Mouse (Mus musculus) intestine, embryonic 16.5 days (tissue): ENCODE data around the gene Hoxa2. TPM values are rescaled to one million over a fixed set of nuclear protein-coding genes. Genes with fewer than 3 reads are reported as not detected.
A peak's percentile ranks its signal among the peaks of the same experiment; 100 is the strongest.

Experiments
- ATAC-seq: fragments of 200-750 bp; cut with Nextera tagmentation; 2 replicates; pipeline ENCODE4 v1.8.0; 2017; ENCODE audit warnings: moderate TSS enrichment, moderate library complexity
- H3K27ac ChIP-seq: fragments of 300-500 bp; sonication (generic); 2 replicates; pipeline ENCODE4 v1.5.1; 2014; ENCODE audit warnings: mild to moderate bottlenecking, low read length
- H3K27me3 ChIP-seq: fragments of 300-500 bp; sonication (generic); replicated peaks from 2 replicates; pipeline ENCODE4 v1.6.1; 2014; ENCODE audit warnings: low read length, control low read depth, mixed read lengths; ENCODE audit not compliant: control insufficient read depth, insufficient read depth
- H3K36me3 ChIP-seq: fragments of 300-500 bp; sonication (generic); 2 replicates; pipeline ENCODE4 v1.6.1; 2014; ENCODE audit warnings: low read length, control low read depth; ENCODE audit not compliant: control insufficient read depth, insufficient read depth
- H3K4me1 ChIP-seq: fragments of 300-500 bp; sonication (generic); 2 replicates; pipeline ENCODE4 v1.6.1; 2014; ENCODE audit warnings: low read length, control low read depth, mixed read lengths; ENCODE audit not compliant: control insufficient read depth, insufficient read depth
- H3K4me2 ChIP-seq: fragments of 300-500 bp; sonication (generic); 2 replicates; pipeline ENCODE4 v1.6.1; 2014; ENCODE audit warnings: low read depth, low read length, control low read depth
- H3K4me3 ChIP-seq: fragments of 300-500 bp; sonication (generic); 2 replicates; pipeline ENCODE4 v1.5.1; 2014; ENCODE audit warnings: mild to moderate bottlenecking, low read length
- H3K9ac ChIP-seq: fragments of 300-500 bp; sonication (generic); 2 replicates; pipeline ENCODE4 v1.6.1; 2014; ENCODE audit warnings: low read depth, low read length
- H3K9me3 ChIP-seq: fragments of 300-500 bp; sonication (generic); 2 replicates; pipeline ENCODE4 v1.6.1; 2016; ENCODE audit warnings: low read length, control low read depth; ENCODE audit not compliant: control insufficient read depth
- WGBS: fragments of 180-500 bp; shearing (Covaris S2); extraction: QIAGEN DNeasy Blood & Tissue Kit; methylation state at CpG from one replicate; pipeline ENCODE4 v1.1.7; 2014; 5-methylcytosine and 5-hydroxymethylcytosine counted together
- polyA plus RNA-seq: library from polyadenylated mRNA; unstranded; fragments of >200 nt; fragmentation: Nextera tagmentation; extraction: Ambion mirVana; gene quantifications from 2 replicates; pipeline ENCODE4 v1.2.1, GENCODE M21; 2015

Gene Hoxa2
- polyA plus RNA-seq, 1 experiment from 2014 or later = 5.1 TPM

GRCm38 (mm10) chr6:52162093-52162380 lies 2.6 kb downstream of the Hoxa2 start:
- Histone ChIP-seq H3K4me2 (peak overlapping the region; percentile 32; the same call in 1 of the 2 replicates), H3K9me3 (no peaks in the 10 kb centered on the region), H3K9ac (peak overlapping the region; percentile 23; the same call in 1 of the 2 replicates), H3K4me3 (peak overlapping the region; percentile 9; the same call in 1 of the 2 replicates), H3K27me3 (peaks cover 14% of the 10 kb centered on the region), H3K4me1 (peaks cover 23% of the 10 kb centered on the region), H3K36me3 (no peaks in the 10 kb centered on the region), H3K27ac (no peak overlapping the region)
- 51% methylated on average over 1 of the region's 1 CpGs for WGBS
- ATAC-seq = no peak

- H3K36me3 ChIP-seq = no peaks in the 10 kb centered on the region
- peak overlapping the region; percentile 79 for H3K4me3 ChIP-seq
- no peak for ATAC-seq
- 25% methylated on average over 8 of the region's 8 CpGs for WGBS
- no peaks in the 10 kb centered on the region for H3K9me3 ChIP-seq
- peaks cover 20% of the 10 kb centered on the region for H3K27me3 ChIP-seq
- peak overlapping the region; percentile 93 for H3K27ac ChIP-seq
- H3K4me1 ChIP-seq = peaks cover 23% of the 10 kb centered on the region
- H3K4me2 ChIP-seq = peak overlapping the region; percentile 93
- H3K9ac ChIP-seq = peak overlapping the region; percentile 69
These were observed 3.1 kb downstream of the Hoxa2 start for GRCm38 (mm10) chr6:52161336-52162092.

DNA sequence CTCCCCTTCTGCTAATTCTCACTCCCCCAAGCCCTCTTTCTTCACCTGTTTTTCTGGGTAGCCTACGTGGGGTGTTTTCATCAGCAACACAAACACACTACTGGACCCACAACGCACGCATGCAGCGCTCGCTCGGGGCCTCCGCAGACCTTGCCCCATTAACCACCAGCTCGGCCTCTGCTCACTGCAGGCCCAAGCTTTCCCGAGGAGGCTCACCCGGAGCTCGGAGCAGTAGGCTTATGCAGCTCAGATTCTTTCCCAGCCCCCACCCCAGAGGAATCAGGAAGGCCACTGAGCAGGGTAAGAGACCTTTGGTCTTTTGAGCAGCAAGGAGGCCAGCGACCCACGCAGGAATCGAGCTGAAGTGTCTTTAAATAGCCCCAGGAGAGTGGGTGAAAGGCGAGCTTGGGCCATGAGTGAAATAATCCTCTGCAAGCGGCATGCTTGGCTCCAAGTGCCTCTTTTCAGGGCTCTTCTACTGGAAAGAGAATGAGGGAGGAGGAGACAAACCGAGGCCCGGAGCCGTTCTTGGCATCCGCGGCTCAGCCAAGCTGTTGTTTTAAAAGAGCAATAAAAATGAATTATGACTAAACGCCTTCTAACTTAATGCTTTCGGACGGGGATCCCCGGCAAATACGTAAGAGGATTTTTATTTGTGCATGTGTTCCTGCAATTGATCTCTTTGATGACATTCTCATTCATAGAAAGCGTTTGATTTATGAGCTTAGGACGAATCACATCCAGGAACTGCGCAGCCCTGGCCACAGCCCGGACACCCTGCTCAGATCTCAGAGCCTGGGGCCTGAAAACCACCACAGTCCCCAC lies 3.9 kb downstream of the Hoxa2 start:
- H3K4me3 ChIP-seq = peak overlapping the region; percentile 79
- H3K36me3 ChIP-seq = no peaks in the 10 kb centered on the region
- no peaks in the 10 kb centered on the region for H3K9me3 ChIP-seq
- H3K27ac ChIP-seq = peak overlapping the region; percentile 93
- peaks cover 23% of the 10 kb centered on the region for H3K4me1 ChIP-seq
- WGBS = 4% methylated on average over 30 of the region's 30 CpGs
- peaks cover 24% of the 10 kb centered on the region for H3K27me3 ChIP-seq
- H3K9ac ChIP-seq = peak overlapping the region; percentile 69
- peak overlapping the region; percentile 93 for H3K4me2 ChIP-seq
- ATAC-seq = peak; percentile 38

DNA sequence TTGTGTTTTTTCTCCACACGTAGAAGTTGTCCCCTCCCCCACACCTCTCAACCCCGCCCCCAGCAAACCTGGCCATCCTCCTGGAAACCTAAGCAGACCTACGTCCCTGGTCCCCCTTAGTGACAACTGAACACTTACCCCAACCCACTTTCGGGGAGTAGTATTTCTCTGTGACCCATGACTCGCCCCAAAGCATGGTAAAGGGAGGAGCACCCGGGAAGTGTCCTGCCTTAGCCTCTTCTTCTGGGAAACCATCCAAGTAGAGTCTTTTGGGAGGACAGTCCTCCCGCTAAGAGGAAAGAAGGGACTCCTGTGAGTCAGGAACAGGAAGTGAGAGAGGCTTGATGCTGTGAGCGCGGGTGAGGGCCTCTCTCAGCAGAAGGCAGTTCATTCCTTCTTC lies 4.7 kb downstream of the Hoxa2 start:
- 25% methylated on average over 8 of the region's 9 CpGs for WGBS
- ATAC-seq = peak; percentile 12; the same call in 1 of the 2 replicates
- peaks cover 24% of the 10 kb centered on the region for H3K27me3 ChIP-seq
- peak overlapping the region; percentile 93 for H3K27ac ChIP-seq
- peak overlapping the region; percentile 79 for H3K4me3 ChIP-seq
- no peaks in the 10 kb centered on the region for H3K9me3 ChIP-seq
- peak overlapping the region; percentile 93 for H3K4me2 ChIP-seq
- H3K9ac ChIP-seq = peak overlapping the region; percentile 69
- peaks cover 23% of the 10 kb centered on the region for H3K4me1 ChIP-seq
- H3K36me3 ChIP-seq = no peaks in the 10 kb centered on the region

DNA sequence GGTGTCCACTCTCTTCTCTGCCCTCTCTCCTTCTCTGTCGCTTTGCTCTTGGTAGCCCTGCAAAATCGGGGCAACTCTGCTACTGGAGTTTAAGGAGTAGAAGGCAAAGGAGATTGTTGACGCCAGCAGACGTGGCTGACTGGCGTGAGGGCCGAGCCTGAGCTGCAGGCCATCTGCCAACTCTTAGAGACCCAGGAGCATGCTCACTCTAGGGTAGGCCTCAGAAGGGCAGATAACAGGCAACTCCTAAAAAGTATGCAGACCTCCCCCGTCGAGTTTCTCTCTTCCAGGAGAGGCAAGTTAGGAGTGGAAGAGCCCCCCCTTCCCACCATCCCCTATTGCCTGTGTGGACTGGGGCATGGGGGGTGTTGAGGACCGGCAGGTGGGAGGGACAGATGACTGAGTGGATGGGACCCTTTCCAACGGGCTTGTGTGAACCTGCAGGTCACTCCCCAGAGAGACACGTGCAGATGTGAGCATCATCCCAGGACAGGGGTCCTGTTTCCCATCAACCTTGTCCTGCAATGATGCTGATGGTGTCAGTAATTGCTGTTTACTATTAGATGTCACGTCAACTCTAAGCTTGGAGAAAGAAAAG lies 5.4 kb downstream of the Hoxa2 start:
- H3K36me3 ChIP-seq = no peaks in the 10 kb centered on the region
- H3K4me2 ChIP-seq = peak overlapping the region; percentile 93
- ATAC-seq = peak; percentile 26
- 17% methylated on average over 12 of the region's 12 CpGs for WGBS
- H3K4me3 ChIP-seq = peak overlapping the region; percentile 79
- peaks cover 23% of the 10 kb centered on the region for H3K4me1 ChIP-seq
- H3K9me3 ChIP-seq = no peaks in the 10 kb centered on the region
- H3K27me3 ChIP-seq = peaks cover 21% of the 10 kb centered on the region
- H3K9ac ChIP-seq = peak overlapping the region; percentile 80
- H3K27ac ChIP-seq = peak overlapping the region; percentile 93

- Histone ChIP-seq H3K9ac (peak within 1 kb of the TSS; percentile 80), H3K4me2 (peak within 1 kb of the TSS; percentile 93), H3K4me3 (peak within 1 kb of the TSS; percentile 79), H3K27me3 (peaks cover 24% of the 10 kb centered on the region), H3K36me3 (no peaks in the 10 kb centered on the region), H3K4me1 (peaks cover 23% of the 10 kb centered on the region), H3K9me3 (no peaks in the 10 kb centered on the region), H3K27ac (peak within 1 kb of the TSS; percentile 93)
- ATAC-seq = peak; percentile 83
- 0% methylated on average over 55 of the region's 55 CpGs for WGBS
These were observed 6.2 kb downstream of the Hoxa2 start, which contains the start of gene Hoxa1 for GRCm38 (mm10) chr6:52158276-52159051. Gene Hoxa1 (minus strand): TSS chr6:52158317.

- no peaks in the 10 kb centered on the region for H3K9me3 ChIP-seq
- H3K4me1 ChIP-seq = peaks cover 23% of the 10 kb centered on the region
- peaks cover 25% of the 10 kb centered on the region for H3K27me3 ChIP-seq
- H3K36me3 ChIP-seq = no peaks in the 10 kb centered on the region
- peak overlapping the region; percentile 93 for H3K4me2 ChIP-seq
- 3% methylated on average over 32 of the region's 32 CpGs for WGBS
- no peak overlapping the region for H3K27ac ChIP-seq
- peak; percentile 32 for ATAC-seq
- H3K4me3 ChIP-seq = peak overlapping the region; percentile 79
- H3K9ac ChIP-seq = peak overlapping the region; percentile 80
These were observed 7.0 kb downstream of the Hoxa2 start for GRCm38 (mm10) chr6:52157466-52158275.

- H3K36me3 ChIP-seq = no peaks in the 10 kb centered on the region
- H3K27me3 ChIP-seq = peaks cover 30% of the 10 kb centered on the region
- H3K4me3 ChIP-seq = no peak overlapping the region
- WGBS = 24% methylated on average over 20 of the region's 20 CpGs
- no peaks in the 10 kb centered on the region for H3K9me3 ChIP-seq
- no peak for ATAC-seq
- peaks cover 23% of the 10 kb centered on the region for H3K4me1 ChIP-seq
- peak overlapping the region; percentile 13; the same call in 1 of the 2 replicates for H3K4me2 ChIP-seq
- H3K9ac ChIP-seq = no peak overlapping the region
- no peak overlapping the region for H3K27ac ChIP-seq
These were observed 8.0 kb downstream of the Hoxa2 start for GRCm38 (mm10) chr6:52156551-52157200.
